Mouse (Mus musculus) thymus, adult 2 months (tissue): ENCODE results near the gene Rhof. TPM values are rescaled to one million over a fixed set of nuclear protein-coding genes. Genes with fewer than 3 reads are reported as not detected.

Source experiments
- DNase-seq: peaks from one replicate; pipeline ENCODE4 v3.0.0; 2021
- H3K27ac ChIP-seq: fragments of 200-500 bp; 2 replicates; pipeline ENCODE4 v1.5.1; 2012; ENCODE audit warnings: low read length, control low read depth; ENCODE audit not compliant: control insufficient read depth, insufficient read depth
- H3K27me3 ChIP-seq: fragments of 200-500 bp; 2 replicates; pipeline ENCODE4 v1.6.1; 2012; ENCODE audit warnings: mild to moderate bottlenecking, low read length, moderate library complexity, mixed read lengths; ENCODE audit not compliant: control insufficient read depth, insufficient read depth
- H3K36me3 ChIP-seq: fragments of 200-500 bp; 2 replicates; pipeline ENCODE4 v1.6.1; 2012; ENCODE audit warnings: mild to moderate bottlenecking, low read length, moderate library complexity; ENCODE audit not compliant: control insufficient read depth, insufficient read depth
- H3K4me1 ChIP-seq: fragments of 200-500 bp; replicated peaks from 2 replicates; pipeline ENCODE4 v1.6.1; 2012; ENCODE audit warnings: low read length; ENCODE audit not compliant: control insufficient read depth, insufficient read depth
- H3K4me3 ChIP-seq: fragments of 200-500 bp; 2 replicates; pipeline ENCODE4 v1.5.1; 2012; ENCODE audit warnings: mild to moderate bottlenecking, low read length, control low read depth, moderate library complexity; ENCODE audit not compliant: control insufficient read depth, insufficient read depth
- CTCF ChIP-seq: fragments of 200-500 bp; IDR thresholded peaks from 2 replicates; pipeline ENCODE4 v1.5.1; 2012; ENCODE audit warnings: mild to moderate bottlenecking, control low read depth, low read length, moderate library complexity, borderline replicate concordance; ENCODE audit not compliant: control insufficient read depth, poor library complexity, insufficient read depth; ENCODE audit errors: extremely low read depth
- POLR2A ChIP-seq: fragments of 200-500 bp; IDR thresholded peaks from 2 replicates; pipeline ENCODE4 v1.6.1; 2012; ENCODE audit warnings: mild to moderate bottlenecking, low read length, control low read depth, moderate library complexity; ENCODE audit not compliant: control insufficient read depth, poor library complexity, insufficient read depth; ENCODE audit errors: extremely low read depth
- WGBS: fragments of 180-500 bp; shearing (Covaris S2); methylation state at CpG from one replicate; pipeline ENCODE4 v1.1.7; 2018; 5-methylcytosine and 5-hydroxymethylcytosine counted together
- polyA plus RNA-seq: library from polyadenylated mRNA; depleted of rRNA; stranded (reverse); fragments of >200 nt; gene quantifications from 2 replicates; pipeline ENCODE4 v1.2.3, GENCODE M21; 2012; rRNA removed

Gene Rhof
- polyA plus RNA-seq = 45.1 and 51.9 TPM in 2 replicates

- H3K4me1 ChIP-seq = peaks cover 82% of the 10 kb centered on the region
- H3K36me3 ChIP-seq = peaks cover 4% of the 10 kb centered on the region; the same call in 1 of the 2 replicates
- peak; percentile 89 for DNase-seq
- H3K27me3 ChIP-seq = no peaks in the 10 kb centered on the region
- WGBS = 2% methylated on average over 44 of the region's 44 CpGs
- H3K4me3 ChIP-seq = peak within 1 kb of the TSS; percentile 55
- TF ChIP-seq CTCF (peak; percentile 99), POLR2A (peak; percentile 60; the same call in 1 of the 2 replicates)
- peak within 1 kb of the TSS; percentile 15; the same call in 1 of the 2 replicates for H3K27ac ChIP-seq
These were observed at the start of gene Rhof for GRCm38 (mm10) chr5:123132308-123133071. Gene Rhof, minus strand, starts transcription at chr5:123132692.

GRCm38 (mm10) chr5:123181536-123181935, 49.0 kb upstream of the Rhof start:
- Histone ChIP-seq H3K27me3 (no peaks in the 10 kb centered on the region), H3K36me3 (no peaks in the 10 kb centered on the region), H3K27ac (no peak overlapping the region), H3K4me1 (no peaks in the 10 kb centered on the region), H3K4me3 (no peak overlapping the region)
- DNase-seq = no peak
- 95% methylated on average over 6 of the region's 6 CpGs for WGBS
- TF ChIP-seq CTCF = no peak
- TF ChIP-seq POLR2A = no peak

- H3K4me1 ChIP-seq = no peaks in the 10 kb centered on the region
- 95% methylated on average over 15 of the region's 15 CpGs for WGBS
- no peaks in the 10 kb centered on the region for H3K27me3 ChIP-seq
- TF ChIP-seq POLR2A (no peak), CTCF (no peak)
- H3K4me3 ChIP-seq = no peak overlapping the region
- no peak overlapping the region for H3K27ac ChIP-seq
- no peaks in the 10 kb centered on the region for H3K36me3 ChIP-seq
- no peak for DNase-seq
These were observed 47.9 kb upstream of the Rhof start for GRCm38 (mm10) chr5:123180390-123180789.

GRCm38 (mm10) chr5:123178792-123179191, 46.3 kb upstream of the Rhof start:
- Histone ChIP-seq H3K36me3 (no peaks in the 10 kb centered on the region), H3K4me1 (no peaks in the 10 kb centered on the region), H3K27ac (no peak overlapping the region), H3K4me3 (no peak overlapping the region), H3K27me3 (no peaks in the 10 kb centered on the region)
- TF ChIP-seq CTCF (no peak), POLR2A (no peak)
- no peak for DNase-seq
- WGBS = 89% methylated on average over 5 of the region's 5 CpGs

- Histone ChIP-seq H3K36me3 (peaks cover 2% of the 10 kb centered on the region), H3K4me1 (peaks cover 20% of the 10 kb centered on the region), H3K27me3 (no peaks in the 10 kb centered on the region), H3K27ac (no peak overlapping the region), H3K4me3 (no peak overlapping the region)
- DNase-seq = peak; percentile 91
- no peak for TF ChIP-seq POLR2A
- peak; percentile 98 for TF ChIP-seq CTCF
- 38% methylated on average over 22 of the region's 22 CpGs for WGBS
These were observed 39.3 kb upstream of the Rhof start for GRCm38 (mm10) chr5:123171646-123172350.

- Histone ChIP-seq H3K27ac (no peak overlapping the region), H3K27me3 (no peaks in the 10 kb centered on the region), H3K4me1 (peaks cover 22% of the 10 kb centered on the region), H3K36me3 (peaks cover 16% of the 10 kb centered on the region), H3K4me3 (no peak overlapping the region)
- TF ChIP-seq POLR2A (no peak), CTCF (no peak)
- DNase-seq = no peak
- 95% methylated on average over 9 of the region's 9 CpGs for WGBS
These were observed 37.9 kb upstream of the Rhof start for GRCm38 (mm10) chr5:123170365-123170764.
